ENCODE assay signal across 8 mouse cellular contexts in genomic region chr1:172126376-172127347, GRCm38 (mm10). TPM values are rescaled to one million over a fixed set of nuclear protein-coding genes. Genes with fewer than 3 reads are reported as not detected.
DNase-seq lines count a peak whose midpoint lies in the region; ATAC-seq and TF ChIP-seq lines count a peak whose summit lies in the region.

Gene Pex19, plus strand, starts transcription at chr1:172126755.

- peak; percentile 81 for ATAC-seq in Patski
- ATAC-seq in lung, embryonic 16.5 days (ENCODE audit: low read depth): peak; percentile 98

- H3K9me3 ChIP-seq in hindbrain, embryonic 10.5 days: no peaks in the 10 kb centered on the region
- H3K9me3 ChIP-seq in lung, embryonic 16.5 days (ENCODE audit: control insufficient read depth, low read length): no peaks in the 10 kb centered on the region

- DNase-seq in Patski (ENCODE audit: low read depth, low spot score): no peak
- DNase-seq in cerebellum, adult 9-11 months: peak; percentile 79
- peak; percentile 29 to 85 for DNase-seq in frontal cortex, adult 2 months (ENCODE audit: extremely low spot score in 1 of 2, low spot score in 1 of 2)
- DNase-seq in hindbrain, embryonic 10.5 days (ENCODE audit: low spot score): peak; percentile 92
- peak; percentile 70 for DNase-seq in layer of hippocampus, adult 9-11 months
- peak; percentile 45 for DNase-seq in ovary, postnatal 10 days (ENCODE audit: low spot score)
- DNase-seq in thymus, postnatal 0 days (ENCODE audit: low spot score): peak; percentile 94

- in situ Hi-C loops in Patski (cut with MboI; ENCODE audit: low pct_unique_long_range_greater_than_20kb): loop anchor here (25.0 kb wide), 1 partner anchor 386 kb away; the partner anchor contains the start of genes Cfap45 and Tagln2

- POLR2A ChIA-PET in Patski (lab: Charles Lee): interaction anchor here (1.2 kb wide), 1 partner anchor 181 kb away, joined by 4 read pairs; no protein-coding TSS in a partner anchor

- H3K4me2 ChIP-seq in lung, embryonic 16.5 days (ENCODE audit: low read depth, low read length): peak within 1 kb of the TSS; percentile 80

- CTCF ChIA-PET in Patski (lab: Charles Lee): interaction anchor here (0.6 to 1.8 kb wide), 7 partner anchors 9 to 184 kb away, joined by 3 to 4 read pairs (median 3); no protein-coding TSS in a partner anchor

- H3K36me3 ChIP-seq in hindbrain, embryonic 10.5 days: peaks cover 55% of the 10 kb centered on the region
- peaks cover 37% of the 10 kb centered on the region for H3K36me3 ChIP-seq in lung, embryonic 16.5 days (ENCODE audit: control insufficient read depth, insufficient read depth, low read length)

- H3K27me3 ChIP-seq in Patski: no peaks in the 10 kb centered on the region
- H3K27me3 ChIP-seq in hindbrain, embryonic 10.5 days (ENCODE audit: insufficient read depth, poor library complexity, severe bottlenecking): no peaks in the 10 kb centered on the region
- H3K27me3 ChIP-seq in lung, embryonic 16.5 days (ENCODE audit: control insufficient read depth, insufficient read depth, low read depth, low read length): no peaks in the 10 kb centered on the region

- peak within 1 kb of the TSS; percentile 91 for H3K27ac ChIP-seq in hindbrain, embryonic 10.5 days
- no peak within 1 kb of the TSS for H3K27ac ChIP-seq in lung, embryonic 16.5 days (ENCODE audit: low read length)

- H3K4me1 ChIP-seq in hindbrain, embryonic 10.5 days (replicated peaks): peaks cover 21% of the 10 kb centered on the region
- peaks cover 7% of the 10 kb centered on the region for H3K4me1 ChIP-seq in lung, embryonic 16.5 days (replicated peaks; ENCODE audit: control insufficient read depth, insufficient read depth, low read length)

- no peak for TF ChIP-seq CTCF in Patski (IDR thresholded peaks at IDR 0.05)

- peak within 1 kb of the TSS; percentile 73 for H3K9ac ChIP-seq in lung, embryonic 16.5 days (ENCODE audit: low read length)

- H3K4me3 ChIP-seq in hindbrain, embryonic 10.5 days: peak within 1 kb of the TSS; percentile 85
- peak within 1 kb of the TSS; percentile 56 for H3K4me3 ChIP-seq in lung, embryonic 16.5 days (ENCODE audit: low read length)

- WGBS in hindbrain, embryonic 10.5 days: 1% methylated on average over 42 of the region's 42 CpGs
- WGBS in lung, embryonic 16.5 days: under 1% methylated on average over 42 of the region's 42 CpGs

RNA-seq across cellular contexts. Expression of gene Pex19, which starts in this region (rescaled TPM):
- polyA plus RNA-seq in Patski (2021): 104 TPM
- polyA plus RNA-seq in frontal cortex, adult 2 months (2012; rRNA removed): 81.2 and 84.3 TPM in 2 replicates
- polyA plus RNA-seq in hindbrain, embryonic 10.5 days (2016; fragmentation: Nextera tagmentation; extraction: Ambion mirVana): 183 and 210 TPM in 2 replicates
- 124 and 128 TPM in 2 replicates for polyA plus RNA-seq in lung, embryonic 16.5 days (2015; fragmentation: Nextera tagmentation; extraction: Ambion mirVana)
- polyA plus RNA-seq in thymus, postnatal 0 days (2015; fragmentation: Nextera tagmentation; extraction: Ambion mirVana): 73.9 and 74.0 TPM in 2 replicates
